Mouse (Mus musculus) gastrocnemius, postnatal 10 days (tissue): ENCODE results near the gene Dnah14. TPM values are rescaled to one million over a fixed set of nuclear protein-coding genes. Genes with fewer than 3 reads are reported as not detected.

ENCODE experiments used
- DNase-seq: peaks from one replicate; pipeline ENCODE4 v3.0.0; 2021; ENCODE audit warnings: mixed read lengths
- total RNA-seq, 2 experiments: library from RNA; stranded (reverse); gene quantifications; 2 replicates each; pipeline ENCODE4 v1.2.3; 2021

Dnah14 gene
- total RNA-seq, 2 experiments from 2014 or later: 0.12 to 0.65 TPM

- DNase-seq: peak; percentile 18
These were observed 276.9 kb downstream of the Dnah14 start for GRCm38 (mm10) chr1:181853081-181853736.

- DNase-seq: no peak
These were observed 278.5 kb downstream of the Dnah14 start for GRCm38 (mm10) chr1:181854829-181855228.

- DNase-seq: no peak
These were observed 280.0 kb downstream of the Dnah14 start for GRCm38 (mm10) chr1:181856329-181856728.

- DNase-seq: peak; percentile 33
These were observed 284.3 kb downstream of the Dnah14 start for GRCm38 (mm10) chr1:181860659-181861058.

- no peak for DNase-seq
These were observed 285.0 kb downstream of the Dnah14 start for GRCm38 (mm10) chr1:181861181-181861902.

- no peak for DNase-seq
These were observed 286.5 kb downstream of the Dnah14 start for GRCm38 (mm10) chr1:181862676-181863374.

GRCm38 (mm10) chr1:181863431-181863830, 287.1 kb downstream of the Dnah14 start:
- no peak for DNase-seq

Other genes starting within 250 kb of the Dnah14 start
- under 1 TPM; 0.18 to 0.42 TPM for gene Cnih3, start 223.9 kb upstream of the Dnah14 start, total RNA-seq
- not detected for gene Ccdc121, start 65.1 kb upstream of the Dnah14 start, total RNA-seq